Mouse (Mus musculus): Measurements from ENCODE around the gene Atrnl1. TPM values are rescaled to one million over a fixed set of nuclear protein-coding genes. Genes with fewer than 3 reads are reported as not detected.

The Atrnl1 gene
- polyA plus RNA-seq, 1 experiment from 2014 or later: 8.9 TPM

GRCm38 (mm10) chr19:57612179-57612472, 1.3 kb downstream of the Atrnl1 start:
- H3K9me3 ChIP-seq: no peaks in the 10 kb centered on the region
- H3K27me3 ChIP-seq: no peaks in the 10 kb centered on the region
- no peak for ATAC-seq (replicated peaks)
- peaks cover 44% of the 10 kb centered on the region for H3K4me1 ChIP-seq
- no peaks in the 10 kb centered on the region for H3K36me3 ChIP-seq
- peak overlapping the region; percentile 98 for H3K27ac ChIP-seq (replicated peaks)
- peak overlapping the region; percentile 99 for H3K4me3 ChIP-seq
- H3K4me2 ChIP-seq (replicated peaks): peak overlapping the region; percentile 97
- WGBS: 17% methylated on average over 2 of the region's 2 CpGs
- H3K9ac ChIP-seq (replicated peaks): peak overlapping the region; percentile 86

- Histone ChIP-seq H3K9me3 (no peaks in the 10 kb centered on the region), H3K27me3 (no peaks in the 10 kb centered on the region), H3K27ac (replicated peaks) (no peak overlapping the region), H3K4me3 (no peak overlapping the region), H3K9ac (replicated peaks) (no peak overlapping the region), H3K36me3 (no peaks in the 10 kb centered on the region), H3K4me2 (replicated peaks) (no peak overlapping the region), H3K4me1 (peaks cover 25% of the 10 kb centered on the region)
- no peak for ATAC-seq (replicated peaks)
- 74% methylated on average over 9 of the region's 9 CpGs for WGBS
These were observed 5.3 kb downstream of the Atrnl1 start for GRCm38 (mm10) chr19:57615972-57616621.

DNA sequence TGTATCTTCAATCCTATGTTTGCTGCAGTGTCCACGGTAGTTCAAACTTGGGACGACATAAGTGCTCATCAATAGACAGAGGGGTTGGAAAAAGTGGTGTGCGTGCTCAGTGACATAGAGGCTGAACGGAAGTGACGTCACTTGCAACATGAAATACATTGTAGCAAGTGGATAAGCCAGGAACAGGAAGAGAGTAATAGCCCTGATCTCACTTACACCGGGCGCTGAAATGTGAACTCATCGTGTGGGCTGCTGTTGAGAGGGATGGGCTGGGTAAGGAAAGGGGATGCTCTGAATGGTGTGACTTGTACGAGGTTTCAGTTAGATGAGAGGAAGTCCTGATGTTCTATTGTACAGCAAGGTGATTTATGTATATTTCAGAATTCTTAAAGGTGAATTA, 8.3 kb downstream of the Atrnl1 start:
- no peaks in the 10 kb centered on the region for H3K27me3 ChIP-seq
- H3K4me1 ChIP-seq: peaks cover 5% of the 10 kb centered on the region
- no peak overlapping the region for H3K4me2 ChIP-seq (replicated peaks)
- H3K4me3 ChIP-seq: no peak overlapping the region
- no peak overlapping the region for H3K9ac ChIP-seq (replicated peaks)
- 89% methylated on average over 9 of the region's 9 CpGs for WGBS
- no peaks in the 10 kb centered on the region for H3K36me3 ChIP-seq
- no peak overlapping the region for H3K27ac ChIP-seq (replicated peaks)
- no peaks in the 10 kb centered on the region for H3K9me3 ChIP-seq
- ATAC-seq (replicated peaks): no peak

- 93% methylated on average over 19 of the region's 19 CpGs for WGBS
- Histone ChIP-seq H3K27ac (replicated peaks) (no peak overlapping the region), H3K4me1 (peaks cover 11% of the 10 kb centered on the region), H3K27me3 (no peaks in the 10 kb centered on the region), H3K36me3 (no peaks in the 10 kb centered on the region), H3K4me3 (no peak overlapping the region), H3K4me2 (replicated peaks) (no peak overlapping the region), H3K9ac (replicated peaks) (no peak overlapping the region), H3K9me3 (no peaks in the 10 kb centered on the region)
- no peak for ATAC-seq (replicated peaks)
These were observed 11.0 kb downstream of the Atrnl1 start for GRCm38 (mm10) chr19:57621814-57622213.

DNA sequence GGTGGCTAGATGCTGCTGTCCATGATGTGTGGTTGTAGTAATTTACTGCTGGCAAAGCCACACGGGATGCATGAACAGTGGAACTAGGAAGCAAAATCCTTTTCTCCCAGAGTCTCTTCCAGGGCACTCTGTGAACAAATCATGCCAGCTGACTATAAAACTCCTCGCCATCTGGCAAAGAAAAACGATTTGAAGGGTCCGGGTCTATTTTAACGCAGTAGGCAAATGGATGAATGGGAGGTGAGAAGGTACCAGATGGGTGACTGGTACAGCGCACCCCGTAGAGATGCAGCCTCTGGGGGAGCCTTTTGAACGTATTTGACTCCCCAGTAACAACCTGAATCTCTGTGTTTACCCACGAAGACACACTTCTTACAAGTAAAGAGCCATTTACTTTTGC, 14.9 kb downstream of the Atrnl1 start:
- H3K9me3 ChIP-seq: no peaks in the 10 kb centered on the region
- H3K9ac ChIP-seq (replicated peaks): no peak overlapping the region
- H3K27me3 ChIP-seq: no peaks in the 10 kb centered on the region
- H3K4me1 ChIP-seq: peaks cover 11% of the 10 kb centered on the region
- 0 out of 2 replicates have a peak overlapping the region, but pooled peaks have one; percentile 3 for H3K4me3 ChIP-seq
- H3K36me3 ChIP-seq: no peaks in the 10 kb centered on the region
- peak overlapping the region; percentile 29 for H3K4me2 ChIP-seq (replicated peaks)
- peak overlapping the region; percentile 80 for H3K27ac ChIP-seq (replicated peaks)
- ATAC-seq (replicated peaks): peak; percentile 61
- 59% methylated on average over 9 of the region's 9 CpGs for WGBS

GRCm38 (mm10) chr19:57627251-57627650, 16.4 kb downstream of the Atrnl1 start:
- no peak overlapping the region for H3K27ac ChIP-seq (replicated peaks)
- H3K36me3 ChIP-seq: no peaks in the 10 kb centered on the region
- no peak overlapping the region for H3K4me2 ChIP-seq (replicated peaks)
- no peak overlapping the region for H3K9ac ChIP-seq (replicated peaks)
- H3K27me3 ChIP-seq: no peaks in the 10 kb centered on the region
- 91% methylated on average over 8 of the region's 8 CpGs for WGBS
- H3K9me3 ChIP-seq: no peaks in the 10 kb centered on the region
- H3K4me3 ChIP-seq: no peak overlapping the region
- ATAC-seq (replicated peaks): no peak
- H3K4me1 ChIP-seq: peaks cover 11% of the 10 kb centered on the region

GRCm38 (mm10) chr19:57642536-57642935, 31.7 kb downstream of the Atrnl1 start:
- Histone ChIP-seq H3K27me3 (no peaks in the 10 kb centered on the region), H3K4me3 (no peak overlapping the region), H3K9ac (replicated peaks) (no peak overlapping the region), H3K4me1 (no peaks in the 10 kb centered on the region), H3K4me2 (replicated peaks) (no peak overlapping the region), H3K9me3 (no peaks in the 10 kb centered on the region), H3K27ac (replicated peaks) (no peak overlapping the region), H3K36me3 (0 out of 2 replicates have a peak, but pooled peaks cover 2% of the 10 kb centered on the region)
- ATAC-seq (replicated peaks): no peak
- 98% methylated on average over 21 of the region's 21 CpGs for WGBS

- no peak for ATAC-seq (replicated peaks)
- H3K9ac ChIP-seq (replicated peaks): no peak overlapping the region
- no peaks in the 10 kb centered on the region for H3K9me3 ChIP-seq
- no peak overlapping the region for H3K4me2 ChIP-seq (replicated peaks)
- H3K4me1 ChIP-seq: no peaks in the 10 kb centered on the region
- 0 out of 2 replicates have a peak, but pooled peaks cover 2% of the 10 kb centered on the region for H3K36me3 ChIP-seq
- H3K27me3 ChIP-seq: no peaks in the 10 kb centered on the region
- H3K27ac ChIP-seq (replicated peaks): no peak overlapping the region
- no peak overlapping the region for H3K4me3 ChIP-seq
- 56% methylated on average over 2 of the region's 2 CpGs for WGBS
These were observed 32.1 kb downstream of the Atrnl1 start for GRCm38 (mm10) chr19:57642980-57643379.

- Histone ChIP-seq H3K27ac (replicated peaks) (no peak overlapping the region), H3K4me2 (replicated peaks) (no peak overlapping the region), H3K9me3 (no peaks in the 10 kb centered on the region), H3K36me3 (peaks cover 4% of the 10 kb centered on the region; the same call in 1 of the 2 replicates), H3K27me3 (no peaks in the 10 kb centered on the region), H3K9ac (replicated peaks) (no peak overlapping the region), H3K4me1 (no peaks in the 10 kb centered on the region), H3K4me3 (no peak overlapping the region)
- no peak for ATAC-seq (replicated peaks)
- 88% methylated on average over 14 of the region's 14 CpGs for whole genome bisulfite sequencing
These were observed 37.5 kb downstream of the Atrnl1 start for GRCm38 (mm10) chr19:57648202-57648943.

DNA sequence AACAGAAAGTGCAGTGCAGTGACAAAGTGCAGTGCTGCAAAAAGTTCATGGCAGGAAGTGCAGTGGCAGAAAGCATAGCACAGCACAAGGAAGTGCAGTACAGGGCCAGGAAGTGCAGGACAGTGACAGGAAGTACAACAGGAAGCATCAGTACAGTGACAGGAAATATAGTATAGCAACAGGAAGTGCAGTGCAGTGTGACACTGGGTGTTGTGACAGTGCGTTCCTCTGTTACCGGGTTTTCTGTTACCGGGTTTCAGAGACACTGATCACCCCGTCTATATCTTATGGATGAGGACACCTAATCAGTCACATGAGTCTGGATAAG, 38.1 kb downstream of the Atrnl1 start:
- ATAC-seq (replicated peaks): 0 out of 2 replicates have a peak, but pooled peaks have one; percentile 41
- no peak overlapping the region for H3K4me2 ChIP-seq (replicated peaks)
- WGBS: 95% methylated on average over 4 of the region's 4 CpGs
- no peaks in the 10 kb centered on the region for H3K9me3 ChIP-seq
- H3K9ac ChIP-seq (replicated peaks): no peak overlapping the region
- no peak overlapping the region for H3K4me3 ChIP-seq
- H3K27ac ChIP-seq (replicated peaks): no peak overlapping the region
- H3K27me3 ChIP-seq: no peaks in the 10 kb centered on the region
- H3K4me1 ChIP-seq: no peaks in the 10 kb centered on the region
- peaks cover 4% of the 10 kb centered on the region; the same call in 1 of the 2 replicates for H3K36me3 ChIP-seq

- Histone ChIP-seq H3K4me1 (no peaks in the 10 kb centered on the region), H3K27ac (replicated peaks) (no peak overlapping the region), H3K27me3 (no peaks in the 10 kb centered on the region), H3K36me3 (peaks cover 14% of the 10 kb centered on the region; the same call in 1 of the 2 replicates), H3K9me3 (no peaks in the 10 kb centered on the region), H3K4me3 (no peak overlapping the region), H3K4me2 (replicated peaks) (no peak overlapping the region), H3K9ac (replicated peaks) (no peak overlapping the region)
- 73% methylated on average over 2 of the region's 2 CpGs for WGBS
- no peak for ATAC-seq (replicated peaks)
These were observed 44.2 kb downstream of the Atrnl1 start for GRCm38 (mm10) chr19:57655083-57655482.

- ATAC-seq (replicated peaks): no peak
- H3K27me3 ChIP-seq: no peaks in the 10 kb centered on the region
- H3K36me3 ChIP-seq: peaks cover 14% of the 10 kb centered on the region; the same call in 1 of the 2 replicates
- WGBS: 87% methylated on average over 11 of the region's 11 CpGs
- H3K4me2 ChIP-seq (replicated peaks): no peak overlapping the region
- H3K9ac ChIP-seq (replicated peaks): no peak overlapping the region
- H3K4me3 ChIP-seq: no peak overlapping the region
- H3K4me1 ChIP-seq: no peaks in the 10 kb centered on the region
- no peak overlapping the region for H3K27ac ChIP-seq (replicated peaks)
- H3K9me3 ChIP-seq: no peaks in the 10 kb centered on the region
These were observed 44.7 kb downstream of the Atrnl1 start for GRCm38 (mm10) chr19:57655491-57655890.

Data from forebrain, embryonic 15.5 days (tissue).